Mouse (Mus musculus) forebrain, embryonic 16.5 days (tissue): ENCODE measurements at regions not wholly inside any gene's neighbourhood (a gene's known extent, or its start where the extent isn't known, plus 50 kb on each side); places are given as distances from the start of the nearest gene placed in this dataset.

Source experiments
- ATAC-seq: fragments of 200-750 bp; cut with Nextera tagmentation; 2 replicates; pipeline ENCODE4 v1.8.0; 2017; ENCODE audit warnings: mild to moderate bottlenecking, moderate library complexity
- H3K27ac ChIP-seq: fragments of 300-500 bp; sonication (generic); 2 replicates; pipeline ENCODE4 v1.5.1; 2014; ENCODE audit warnings: low read length, control low read depth
- H3K27me3 ChIP-seq: fragments of 300-500 bp; sonication (generic); replicated peaks from 2 replicates; pipeline ENCODE4 v1.6.1; 2014; ENCODE audit warnings: low read length; ENCODE audit not compliant: control insufficient read depth, insufficient read depth
- H3K36me3 ChIP-seq: fragments of 300-500 bp; sonication (generic); 2 replicates; pipeline ENCODE4 v1.6.1; 2014; ENCODE audit not compliant: control insufficient read depth, insufficient read depth
- H3K4me1 ChIP-seq: fragments of 300-500 bp; sonication (generic); replicated peaks from 2 replicates; pipeline ENCODE4 v1.6.1; 2014; ENCODE audit warnings: low read length; ENCODE audit not compliant: control insufficient read depth, insufficient read depth
- H3K4me2 ChIP-seq: fragments of 300-500 bp; sonication (generic); 2 replicates; pipeline ENCODE4 v1.6.1; 2014; ENCODE audit warnings: mild to moderate bottlenecking, low read length, control low read depth
- H3K4me3 ChIP-seq: fragments of 300-500 bp; sonication (generic); replicated peaks from 2 replicates; pipeline ENCODE4 v1.5.1; 2014; ENCODE audit warnings: mild to moderate bottlenecking, low read length, control low read depth
- H3K9ac ChIP-seq: fragments of 300-500 bp; sonication (generic); replicated peaks from 2 replicates; pipeline ENCODE4 v1.6.1; 2014; ENCODE audit warnings: low read depth, low read length, control low read depth
- H3K9me3 ChIP-seq: fragments of 300-500 bp; sonication (generic); 2 replicates; pipeline ENCODE4 v1.6.1; 2016; ENCODE audit warnings: low read length; ENCODE audit not compliant: control insufficient read depth
- whole genome bisulfite sequencing: fragments of 180-500 bp; shearing (Covaris S2); extraction: QIAGEN DNeasy Blood & Tissue Kit; methylation state at CpG from one replicate; pipeline ENCODE4 v1.1.7; 2014; 5-methylcytosine and 5-hydroxymethylcytosine counted together

DNA sequence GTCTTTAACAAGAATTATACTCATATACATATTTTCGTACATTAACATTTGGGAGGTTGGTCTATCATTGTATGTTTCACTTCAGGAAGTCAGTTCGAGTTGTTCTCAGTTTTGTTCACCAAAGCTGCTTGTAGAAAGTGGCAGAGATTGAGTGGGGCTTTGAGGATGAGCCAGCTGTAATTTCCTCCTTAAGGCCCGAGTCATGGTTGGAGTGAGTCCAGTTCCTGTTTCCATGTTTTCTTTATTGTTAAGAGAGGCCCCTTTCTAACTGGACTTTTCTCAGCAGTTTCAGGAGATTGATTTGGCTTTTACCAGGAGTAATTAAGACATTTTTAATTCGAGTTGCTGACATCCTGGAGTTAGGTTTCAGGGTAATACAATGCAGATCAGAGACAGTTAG, 107.7 kb downstream of the Ccdc71l start:
- H3K9me3 ChIP-seq: no peaks in the 10 kb centered on the region
- no peak overlapping the region for H3K4me2 ChIP-seq
- H3K36me3 ChIP-seq: no peaks in the 10 kb centered on the region
- no peak overlapping the region for H3K4me3 ChIP-seq
- ATAC-seq: no peak
- 61% methylated on average over 4 of the region's 4 CpGs for WGBS
- no peak overlapping the region for H3K9ac ChIP-seq
- no peaks in the 10 kb centered on the region for H3K27me3 ChIP-seq
- no peaks in the 10 kb centered on the region for H3K4me1 ChIP-seq
- H3K27ac ChIP-seq: no peak overlapping the region

DNA sequence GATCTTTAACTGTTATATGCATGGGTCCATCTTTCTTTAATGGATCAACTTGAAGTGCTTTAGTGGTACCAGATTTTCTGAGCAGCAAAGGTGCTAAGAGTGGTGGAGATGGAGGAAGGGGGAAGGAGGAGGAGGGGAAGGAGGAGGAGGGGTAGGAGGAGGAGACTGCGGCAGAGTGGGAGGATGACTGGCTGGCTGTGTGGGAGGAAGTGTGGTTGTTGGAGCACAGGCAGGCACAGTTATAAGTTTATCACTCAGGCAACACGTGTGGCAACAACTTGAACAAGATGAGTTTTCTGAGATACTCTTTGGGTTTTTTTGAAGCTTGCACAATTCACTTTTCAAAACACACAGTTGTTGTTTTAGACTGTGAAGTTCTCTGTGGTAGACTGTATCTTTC, 108.2 kb downstream of the Ccdc71l start:
- no peak for ATAC-seq
- Histone ChIP-seq H3K4me2 (no peak overlapping the region), H3K4me3 (no peak overlapping the region), H3K36me3 (no peaks in the 10 kb centered on the region), H3K9ac (no peak overlapping the region), H3K4me1 (no peaks in the 10 kb centered on the region), H3K27ac (no peak overlapping the region), H3K27me3 (no peaks in the 10 kb centered on the region), H3K9me3 (no peaks in the 10 kb centered on the region)
- WGBS: 61% methylated on average over 2 of the region's 2 CpGs

GRCm38 (mm10) chr12:32487883-32488577, 109.5 kb downstream of the Ccdc71l start:
- no peak overlapping the region for H3K4me3 ChIP-seq
- H3K27ac ChIP-seq: no peak overlapping the region
- no peak overlapping the region for H3K9ac ChIP-seq
- no peak for ATAC-seq
- no peaks in the 10 kb centered on the region for H3K9me3 ChIP-seq
- H3K36me3 ChIP-seq: no peaks in the 10 kb centered on the region
- 65% methylated on average over 3 of the region's 3 CpGs for WGBS
- no peak overlapping the region for H3K4me2 ChIP-seq
- H3K4me1 ChIP-seq: no peaks in the 10 kb centered on the region
- no peaks in the 10 kb centered on the region for H3K27me3 ChIP-seq

DNA sequence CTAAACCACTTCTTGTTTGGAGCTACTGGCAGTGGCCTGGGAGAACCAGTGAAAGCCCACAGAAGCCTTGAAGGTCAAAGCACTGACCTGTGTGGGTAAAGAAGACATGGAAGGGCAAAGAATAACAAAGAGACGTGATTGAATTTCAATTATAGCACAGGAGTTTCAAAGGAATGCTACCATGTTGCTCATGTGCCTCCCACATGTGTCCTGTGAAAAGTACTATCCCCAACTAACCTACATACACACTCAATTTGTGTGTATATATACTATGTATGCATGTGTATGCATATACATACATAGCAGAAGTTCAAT, 110.0 kb downstream of the Ccdc71l start:
- Histone ChIP-seq H3K36me3 (no peaks in the 10 kb centered on the region), H3K9ac (no peak overlapping the region), H3K4me1 (no peaks in the 10 kb centered on the region), H3K4me2 (no peak overlapping the region), H3K27me3 (no peaks in the 10 kb centered on the region), H3K27ac (no peak overlapping the region), H3K9me3 (no peaks in the 10 kb centered on the region), H3K4me3 (no peak overlapping the region)
- 72% methylated on average over 1 of the region's 1 CpGs for WGBS
- no peak for ATAC-seq

DNA sequence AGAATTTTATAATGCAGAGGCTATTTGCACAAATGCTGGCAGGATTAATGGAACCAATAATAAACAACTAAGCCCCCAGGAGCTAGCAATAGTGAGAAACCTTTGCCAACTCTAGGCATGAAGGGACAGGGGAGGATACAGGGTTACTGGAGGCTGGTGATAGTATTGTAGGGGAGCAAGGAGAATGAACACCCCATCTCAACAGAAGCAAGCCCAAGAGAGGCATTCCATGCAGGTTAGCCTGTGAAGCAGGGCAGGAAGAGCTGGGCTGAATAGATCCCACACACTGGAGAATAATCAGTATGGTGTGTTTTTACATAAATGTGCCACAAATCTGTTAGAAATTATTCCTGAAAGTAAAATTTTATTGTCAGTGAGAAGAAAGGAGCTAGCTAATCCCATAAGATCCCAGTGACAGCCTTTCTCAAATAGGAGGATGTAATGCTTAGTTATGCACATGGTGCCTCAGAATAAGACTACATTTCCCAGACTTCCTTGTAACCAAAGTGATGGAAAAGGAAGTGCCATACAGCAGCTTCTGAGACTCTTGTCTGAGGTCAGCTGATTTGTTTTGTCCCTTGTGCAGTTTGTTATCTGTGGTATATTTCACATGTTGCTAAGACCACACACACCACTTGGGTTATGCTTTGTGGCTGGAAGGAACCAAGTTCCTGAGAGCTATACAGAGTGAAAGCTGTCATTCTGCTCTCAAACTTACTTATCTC, 111.1 kb downstream of the Ccdc71l start:
- Histone ChIP-seq H3K4me1 (no peaks in the 10 kb centered on the region), H3K4me2 (peak overlapping the region; percentile 28; the same call in 1 of the 2 replicates), H3K4me3 (no peak overlapping the region), H3K9me3 (no peaks in the 10 kb centered on the region), H3K27me3 (no peaks in the 10 kb centered on the region), H3K9ac (no peak overlapping the region), H3K36me3 (no peaks in the 10 kb centered on the region), H3K27ac (no peak overlapping the region)
- ATAC-seq: peak; percentile 92

DNA sequence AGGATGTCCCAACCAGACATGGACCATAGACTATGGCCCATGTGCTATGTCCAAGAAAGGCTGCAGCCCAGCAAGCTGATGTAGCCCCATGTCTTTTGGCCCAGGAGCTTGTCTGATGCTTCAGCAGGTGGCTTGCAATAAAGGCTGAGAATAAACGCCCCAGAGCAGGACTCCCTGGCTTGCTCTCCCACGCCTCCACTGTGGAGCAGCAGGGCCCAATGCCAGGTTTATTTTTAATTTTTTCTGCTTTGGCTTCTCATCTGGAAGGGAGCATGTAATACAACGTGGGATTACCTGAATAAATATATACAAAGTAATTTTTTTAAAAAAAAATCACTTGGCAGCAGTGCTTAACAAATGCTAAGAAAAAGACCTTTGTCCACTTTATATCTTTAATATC, 125.7 kb downstream of the Ccdc71l start:
- Histone ChIP-seq H3K9me3 (no peaks in the 10 kb centered on the region), H3K9ac (no peak overlapping the region), H3K27me3 (no peaks in the 10 kb centered on the region), H3K36me3 (no peaks in the 10 kb centered on the region), H3K4me2 (no peak overlapping the region), H3K4me3 (no peak overlapping the region), H3K27ac (no peak overlapping the region), H3K4me1 (no peaks in the 10 kb centered on the region)
- WGBS: 58% methylated on average over 3 of the region's 3 CpGs
- no peak for ATAC-seq

DNA sequence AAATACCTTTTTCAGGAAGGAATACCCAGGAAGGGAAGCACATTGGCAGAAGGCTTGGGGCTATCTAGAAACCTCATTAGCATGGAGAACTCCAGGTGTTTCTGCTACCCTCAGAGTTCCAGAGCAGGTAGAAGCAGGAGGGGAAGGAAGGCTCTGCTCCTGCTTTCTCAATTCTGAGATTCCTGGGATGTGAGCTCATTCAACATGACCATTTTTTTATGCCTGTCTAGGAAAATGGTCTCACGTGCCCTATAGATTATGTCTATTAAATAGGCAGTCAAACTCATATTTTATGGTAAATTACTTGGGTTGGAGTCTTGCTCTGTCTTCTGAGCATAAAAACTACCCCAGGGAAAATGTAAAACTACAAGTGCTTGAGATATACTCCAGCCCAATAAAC, 130.2 kb downstream of the Ccdc71l start:
- 96% methylated on average over 1 of the region's 1 CpGs for WGBS
- Histone ChIP-seq H3K9me3 (no peaks in the 10 kb centered on the region), H3K9ac (no peak overlapping the region), H3K4me3 (no peak overlapping the region), H3K36me3 (no peaks in the 10 kb centered on the region), H3K27me3 (no peaks in the 10 kb centered on the region), H3K4me2 (no peak overlapping the region), H3K27ac (no peak overlapping the region), H3K4me1 (no peaks in the 10 kb centered on the region)
- ATAC-seq: no peak

GRCm38 (mm10) chr12:32525586-32525985, 147.1 kb downstream of the Ccdc71l start:
- H3K27me3 ChIP-seq: no peaks in the 10 kb centered on the region
- no peaks in the 10 kb centered on the region for H3K36me3 ChIP-seq
- H3K4me1 ChIP-seq: no peaks in the 10 kb centered on the region
- no peaks in the 10 kb centered on the region for H3K9me3 ChIP-seq
- H3K4me3 ChIP-seq: no peak overlapping the region
- H3K4me2 ChIP-seq: no peak overlapping the region
- ATAC-seq: no peak
- WGBS: 79% methylated on average over 1 of the region's 1 CpGs
- H3K9ac ChIP-seq: no peak overlapping the region
- H3K27ac ChIP-seq: no peak overlapping the region

GRCm38 (mm10) chr12:32531216-32531615, 152.7 kb downstream of the Ccdc71l start:
- Histone ChIP-seq H3K9ac (no peak overlapping the region), H3K27ac (no peak overlapping the region), H3K4me1 (no peaks in the 10 kb centered on the region), H3K4me3 (no peak overlapping the region), H3K36me3 (no peaks in the 10 kb centered on the region), H3K4me2 (no peak overlapping the region), H3K27me3 (no peaks in the 10 kb centered on the region), H3K9me3 (no peaks in the 10 kb centered on the region)
- ATAC-seq: no peak
- 83% methylated on average over 3 of the region's 3 CpGs for WGBS

GRCm38 (mm10) chr12:32533641-32534040, 155.1 kb downstream of the Ccdc71l start:
- ATAC-seq: no peak
- Histone ChIP-seq H3K27me3 (no peaks in the 10 kb centered on the region), H3K4me1 (no peaks in the 10 kb centered on the region), H3K4me2 (no peak overlapping the region), H3K36me3 (no peaks in the 10 kb centered on the region), H3K4me3 (no peak overlapping the region), H3K9me3 (no peaks in the 10 kb centered on the region), H3K9ac (no peak overlapping the region), H3K27ac (no peak overlapping the region)
